Mouse (Mus musculus): ENCODE results near the gene 2610301B20Rik.
A peak's percentile ranks its signal among the peaks of the same experiment; 100 is the strongest.
"Not testable (repeated sequence)": the region's sequence is repeated elsewhere in the genome, so short reads cannot be mapped to it uniquely, and the experiment has no call there.

Gene 2610301B20Rik

DNA sequence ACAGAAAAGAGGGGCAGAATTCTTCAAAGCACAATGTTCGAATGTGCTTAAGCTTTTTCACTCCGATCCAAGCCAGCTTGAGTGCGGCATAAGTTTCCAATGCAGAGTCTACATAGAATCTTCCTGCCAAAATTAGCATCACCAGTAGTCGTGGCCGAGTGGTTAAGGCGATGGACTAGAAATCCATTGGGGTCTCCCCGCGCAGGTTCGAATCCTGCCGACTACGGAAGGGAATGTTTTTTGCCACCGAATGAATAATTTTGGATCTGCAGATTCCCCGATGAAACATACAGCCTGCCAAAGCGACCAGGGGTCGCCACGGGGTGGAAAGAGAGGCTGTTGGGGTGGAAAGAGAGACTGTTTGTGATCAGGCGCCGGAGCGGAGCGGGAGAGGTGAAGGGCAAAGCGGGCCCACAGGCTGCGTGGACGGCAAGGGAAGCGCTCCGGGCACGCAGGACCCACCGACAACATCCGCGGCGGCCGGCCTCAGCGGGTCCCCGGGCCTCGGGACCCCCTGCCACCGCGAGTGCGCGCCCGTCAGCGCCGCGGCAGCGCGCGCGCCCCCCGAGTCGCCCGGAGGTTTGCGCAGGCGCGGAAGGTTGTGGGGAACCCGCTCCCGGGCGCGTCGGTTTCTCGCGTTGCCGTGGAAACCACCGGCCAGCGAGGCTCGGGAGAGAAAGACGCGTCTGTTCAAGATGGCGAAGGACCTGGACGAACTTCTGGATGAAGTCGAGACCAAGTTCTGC is at the start of gene 2610301B20Rik:
TSS of gene 2610301B20Rik (plus strand) at position 579 of the 746 bp plus-strand sequence.
- DNase-seq (ENCODE audit: low spot score) = peak; percentile 95

DNA sequence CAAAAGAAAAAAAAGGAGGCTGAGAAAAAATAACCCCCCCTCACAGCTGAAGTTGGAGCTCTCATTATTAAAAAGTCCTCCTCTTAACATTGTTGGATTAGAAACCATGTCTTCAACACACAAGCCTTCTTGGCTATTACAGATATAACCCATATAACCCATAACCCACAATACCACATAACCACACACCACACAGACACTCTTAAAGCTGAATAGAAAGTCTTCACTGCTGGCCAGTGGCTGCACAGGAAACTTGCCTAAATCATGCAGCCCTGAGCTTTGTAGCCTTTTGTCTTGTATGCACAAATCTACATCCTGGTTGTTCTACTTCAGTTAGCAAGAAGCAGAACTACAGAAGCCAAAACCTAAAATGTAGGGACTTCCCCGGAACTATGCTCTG is 41.0 kb upstream of the 2610301B20Rik start:
- no peak for DNase-seq (ENCODE audit: low spot score)

DNA sequence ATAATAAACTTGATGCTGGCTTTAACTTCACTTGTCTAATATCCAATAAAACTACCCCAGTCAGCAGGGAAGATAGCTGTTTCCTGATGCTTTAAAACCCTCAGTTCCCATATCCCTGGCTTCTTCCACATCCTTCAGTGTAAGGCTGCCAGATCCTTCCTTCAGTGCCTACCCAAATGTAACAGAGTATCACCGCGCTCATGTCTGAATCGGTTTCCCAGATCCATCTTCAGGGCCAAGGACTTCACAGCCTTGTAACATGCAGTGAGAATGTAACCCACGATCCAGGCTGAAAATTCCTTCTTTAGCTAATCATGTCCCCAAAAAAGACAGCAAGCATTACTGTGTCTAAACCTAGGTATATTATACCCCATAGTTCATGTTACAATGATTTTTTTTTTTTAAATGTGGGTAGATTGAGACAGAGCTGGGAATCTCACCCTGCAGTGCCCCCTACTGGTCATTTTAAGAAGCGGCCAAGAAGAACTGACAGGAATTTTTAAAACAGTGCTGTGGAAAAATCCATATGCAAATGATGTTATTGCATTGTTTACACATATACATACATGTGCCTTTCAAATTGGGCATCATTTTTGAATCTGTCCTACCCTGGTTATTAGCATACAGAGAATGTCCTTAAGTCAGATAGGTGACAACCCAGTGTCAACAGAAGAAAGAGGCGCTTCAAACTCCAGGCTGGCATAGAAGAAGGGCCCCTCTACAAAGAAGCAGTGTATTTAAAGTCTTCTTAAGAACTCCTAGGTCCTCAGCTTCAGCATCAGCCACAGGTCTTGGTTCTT is 38.8 kb upstream of the 2610301B20Rik start:
- peak; percentile 48 for DNase-seq (ENCODE audit: low spot score)

DNA sequence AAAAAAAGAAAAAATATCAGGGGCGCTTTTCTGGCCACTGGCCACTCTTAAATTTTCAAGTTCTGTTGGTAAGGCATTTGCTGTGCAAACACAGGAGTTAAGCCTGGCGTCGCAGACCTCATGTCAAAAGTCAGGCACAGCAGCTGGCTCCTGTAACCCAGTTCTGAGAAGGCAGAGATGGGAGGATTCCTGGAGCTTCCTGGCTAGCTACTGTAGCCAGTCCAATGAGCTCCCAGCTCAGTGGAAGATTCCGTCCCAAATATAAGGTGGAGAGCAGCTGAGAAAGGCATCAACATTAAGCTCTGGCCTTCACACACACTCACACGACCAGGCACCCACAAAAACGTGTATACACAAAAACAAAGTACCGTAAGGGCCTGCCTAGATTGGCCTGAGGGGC is 28.4 kb upstream of the 2610301B20Rik start:
- no peak for DNase-seq (ENCODE audit: low spot score)

DNA sequence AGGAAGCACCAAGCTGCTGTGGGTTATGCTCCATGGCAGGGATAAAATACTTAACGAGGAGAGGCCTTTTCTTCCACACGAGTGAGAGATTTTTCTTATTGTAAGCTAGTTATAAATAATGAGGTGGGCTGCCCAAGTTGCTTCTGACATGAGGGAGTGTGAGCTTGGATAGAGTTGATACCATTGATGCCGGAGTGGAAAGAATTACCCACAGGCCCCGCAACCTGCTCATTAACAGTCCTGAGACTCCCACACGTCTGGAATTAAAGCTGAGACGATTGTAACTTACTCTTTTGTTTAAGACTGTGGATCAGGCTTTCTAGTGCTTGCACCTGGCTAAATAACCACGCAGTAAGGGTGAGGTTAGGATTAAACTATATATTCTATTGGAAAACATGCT is 24.5 kb upstream of the 2610301B20Rik start:
- no peak for DNase-seq (ENCODE audit: low spot score)

DNA sequence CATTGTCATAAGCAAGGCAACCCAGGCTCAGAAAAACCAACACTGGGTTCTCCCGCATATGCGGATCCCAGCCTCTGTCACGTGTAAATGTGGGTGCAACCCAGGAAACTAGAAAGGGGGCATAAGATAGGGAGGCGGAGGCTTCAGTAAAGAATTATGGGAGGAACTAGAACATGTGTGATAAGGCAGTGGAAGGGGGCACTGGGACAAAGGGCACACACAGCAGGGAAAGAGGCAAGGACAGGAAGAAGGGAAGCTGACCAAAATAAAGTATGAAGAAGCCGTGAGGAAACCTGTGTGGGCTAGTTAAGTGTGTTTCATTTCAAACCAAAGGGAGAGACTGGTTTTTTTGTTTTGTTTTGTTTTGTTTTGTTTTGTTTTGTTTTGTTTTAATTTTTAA is 23.3 kb upstream of the 2610301B20Rik start:
- no peak for DNase-seq (ENCODE audit: low spot score)

DNA sequence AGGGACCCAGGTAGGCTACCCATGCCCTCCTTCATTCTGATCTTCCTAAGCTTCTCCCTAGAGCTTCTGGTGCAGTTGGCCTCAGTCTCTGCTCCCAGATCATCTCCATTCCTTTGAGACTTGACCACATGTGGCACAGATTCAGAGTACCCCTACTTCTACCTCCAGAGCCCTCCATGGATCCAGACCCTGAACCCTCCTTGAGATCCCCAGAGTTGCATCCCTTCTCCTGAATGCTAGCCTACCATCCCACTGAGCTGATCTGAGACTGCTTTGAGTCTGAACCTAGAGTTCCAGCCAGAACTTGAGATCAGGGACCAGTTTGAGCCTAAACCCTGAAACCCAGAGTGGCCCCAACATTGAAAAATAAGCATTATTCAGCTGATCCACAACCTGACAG is 15.1 kb upstream of the 2610301B20Rik start:
- DNase-seq (ENCODE audit: low spot score) = no peak

DNA sequence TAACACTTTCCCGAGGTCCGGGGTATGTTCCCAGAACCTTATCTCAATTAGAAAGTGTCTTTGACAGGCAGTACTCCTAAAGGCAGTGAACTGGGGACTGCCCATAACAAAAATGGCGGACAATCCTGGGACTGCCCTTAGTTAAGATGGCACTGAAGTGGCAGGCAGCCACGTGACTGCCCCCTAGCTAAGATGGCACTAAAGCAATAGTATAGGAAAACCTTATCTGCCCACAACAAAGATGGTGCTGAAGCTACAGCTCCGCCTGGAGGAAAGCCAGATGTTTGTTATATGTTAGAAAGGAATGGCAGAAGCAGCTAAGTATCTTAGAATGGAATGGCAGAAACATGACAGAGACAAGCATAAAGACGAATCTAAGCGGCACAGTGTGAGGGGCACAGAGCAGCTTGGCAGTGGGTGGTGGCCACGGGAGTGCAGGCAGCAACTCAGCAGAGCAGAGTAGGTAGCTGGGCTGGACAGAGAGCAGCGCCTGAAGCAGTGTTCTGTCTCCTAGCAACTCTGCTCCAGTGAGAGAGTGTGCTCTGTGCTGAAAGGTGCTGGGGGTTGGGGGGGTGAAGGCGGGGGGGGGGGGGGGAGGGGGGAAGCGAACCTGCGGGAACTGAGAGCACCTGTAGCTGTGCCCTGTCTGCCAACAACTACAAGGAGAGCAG is 14.3 kb upstream of the 2610301B20Rik start:
- peak; percentile 26 for DNase-seq (ENCODE audit: low spot score)

DNA sequence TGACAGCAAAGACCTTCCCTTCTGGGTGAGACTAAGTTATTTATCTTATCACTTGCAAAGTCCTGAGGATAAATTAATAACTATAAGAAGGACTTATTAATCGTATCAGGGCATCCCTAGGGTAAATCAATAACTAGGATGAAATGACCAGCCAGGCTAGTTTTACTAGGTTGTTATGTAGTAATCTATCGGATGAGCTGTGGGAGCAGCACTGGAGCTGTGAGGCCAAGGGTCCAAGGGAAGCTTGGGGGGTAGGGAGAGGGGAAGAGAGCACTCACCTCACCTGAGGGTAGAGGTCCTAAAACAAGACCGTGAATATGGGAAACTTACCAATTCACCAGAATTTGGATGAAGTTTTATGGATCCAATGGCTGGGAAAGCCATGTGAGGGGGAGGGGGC is 13.5 kb upstream of the 2610301B20Rik start:
- no peak for DNase-seq (ENCODE audit: low spot score)

DNA sequence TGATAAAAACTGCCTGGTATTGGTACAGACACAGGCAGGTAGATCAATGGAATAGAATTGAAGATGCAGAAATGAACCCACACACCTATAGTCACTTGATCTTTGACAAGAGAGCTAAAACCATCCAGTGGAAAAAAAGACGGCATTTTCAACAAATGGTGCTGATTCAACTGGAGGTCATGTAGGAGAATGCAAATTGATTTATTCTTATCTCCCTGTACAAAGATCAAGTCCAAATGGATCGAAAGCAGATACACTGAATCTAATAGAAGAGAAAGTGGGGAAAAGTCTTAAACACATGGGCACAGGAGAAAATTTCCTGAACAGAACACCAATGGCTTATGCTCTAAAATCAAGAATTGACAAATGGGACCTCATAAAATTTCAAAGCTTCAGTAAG is 11.4 kb upstream of the 2610301B20Rik start:
- not testable (repeated sequence) for DNase-seq (ENCODE audit: low spot score)

DNA sequence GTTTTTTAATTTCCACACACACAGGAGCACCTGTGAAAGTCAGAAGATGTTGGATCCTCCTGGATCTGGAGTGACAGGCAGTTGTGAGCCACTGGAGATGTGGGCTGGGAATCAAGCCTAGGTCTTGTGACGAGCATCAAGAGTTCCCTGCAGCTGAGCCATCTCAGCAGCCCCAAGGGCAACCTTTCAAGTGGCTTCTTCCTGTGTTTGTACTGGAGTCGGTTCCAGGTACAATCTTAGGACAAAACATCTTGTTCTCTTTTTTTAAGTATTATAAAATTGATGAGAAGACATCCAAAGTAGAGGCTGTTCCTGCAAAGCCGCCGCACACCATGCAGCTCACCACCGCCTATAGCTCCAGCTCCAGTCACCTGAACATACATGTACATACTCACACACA is 2.1 kb upstream of the 2610301B20Rik start:
- no peak for DNase-seq (ENCODE audit: low spot score)

DNA sequence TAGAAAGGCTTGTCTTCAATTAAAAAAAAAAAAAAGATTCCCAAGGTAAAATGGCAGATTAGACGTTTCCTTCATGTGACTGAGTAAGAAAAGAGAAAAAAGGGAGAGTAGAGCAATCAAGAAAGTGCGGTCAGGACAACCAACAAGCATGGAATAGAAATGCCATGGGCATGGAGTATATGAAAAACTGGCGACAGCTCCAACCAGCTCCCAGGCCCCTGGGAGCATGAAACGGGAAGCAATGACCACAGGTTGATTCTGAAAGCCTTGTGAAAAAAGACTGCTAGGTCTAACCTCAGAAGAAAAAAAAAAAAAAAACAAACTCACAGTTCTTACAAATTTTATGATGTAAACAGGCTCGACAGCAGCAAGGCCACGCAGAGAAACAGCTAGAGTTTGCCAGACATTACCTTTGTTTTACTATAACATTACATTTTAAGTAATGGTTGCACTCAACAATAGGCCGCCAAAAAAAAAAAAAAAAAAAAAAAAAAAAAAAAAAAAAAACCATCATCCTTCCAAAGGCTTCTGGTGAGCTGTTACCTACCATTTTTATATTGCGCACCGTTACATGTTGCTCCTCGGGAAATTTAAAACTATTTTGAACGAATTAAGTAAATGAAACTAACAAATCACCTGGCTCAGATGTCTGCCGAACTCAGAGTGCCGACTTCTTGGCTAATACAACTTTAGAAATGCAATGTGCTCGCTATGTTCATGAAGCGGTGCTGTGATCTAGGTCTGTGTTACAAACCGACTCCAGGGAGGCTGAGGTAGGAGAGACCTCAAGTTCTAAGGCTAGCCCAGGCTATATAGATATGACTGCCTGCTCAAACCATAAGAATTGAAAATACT is 1.4 kb upstream of the 2610301B20Rik start:
- DNase-seq (ENCODE audit: low spot score) = no peak

DNA sequence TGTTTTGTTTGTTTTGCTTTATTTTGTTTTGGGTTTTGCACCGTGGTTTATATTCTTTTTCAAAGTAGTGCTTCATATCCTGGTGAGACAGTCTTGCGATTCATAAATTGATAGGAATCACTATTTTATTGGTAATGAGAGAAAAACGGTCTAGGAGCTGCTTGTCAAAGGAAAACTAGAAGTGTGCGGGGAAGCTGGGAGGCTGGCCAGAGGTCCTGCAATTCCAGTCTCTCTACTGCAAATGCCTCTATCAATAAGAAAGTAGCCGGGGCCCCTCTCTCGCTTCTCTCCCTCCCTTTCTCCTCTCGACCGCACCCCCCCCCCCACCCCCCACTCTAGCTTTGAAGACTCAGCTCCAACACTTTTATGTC is 764 bp upstream of the 2610301B20Rik start:
- no peak for DNase-seq (ENCODE audit: low spot score)

DNA sequence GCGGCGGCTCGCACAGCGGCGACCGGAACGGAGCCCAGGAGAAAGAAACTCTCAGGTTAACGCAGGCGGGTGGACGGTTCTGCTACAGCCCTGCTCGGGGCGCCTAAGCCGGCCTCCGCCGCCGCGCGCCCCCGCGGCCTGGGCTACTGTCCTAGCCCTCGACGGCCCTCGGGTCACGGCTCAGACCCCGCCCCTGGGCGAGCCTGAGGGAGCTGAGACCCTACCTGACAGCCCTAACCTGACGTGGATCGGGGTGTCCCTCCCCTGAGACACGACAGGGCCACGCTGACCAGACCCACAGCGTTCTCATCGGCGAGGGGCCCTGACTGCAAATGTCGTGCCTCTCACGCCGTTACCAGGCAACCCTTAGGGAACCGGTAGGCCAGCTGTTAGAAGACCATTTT is 422 bp downstream of the 2610301B20Rik start:
- peak; percentile 51 for DNase-seq (ENCODE audit: low spot score)

DNA sequence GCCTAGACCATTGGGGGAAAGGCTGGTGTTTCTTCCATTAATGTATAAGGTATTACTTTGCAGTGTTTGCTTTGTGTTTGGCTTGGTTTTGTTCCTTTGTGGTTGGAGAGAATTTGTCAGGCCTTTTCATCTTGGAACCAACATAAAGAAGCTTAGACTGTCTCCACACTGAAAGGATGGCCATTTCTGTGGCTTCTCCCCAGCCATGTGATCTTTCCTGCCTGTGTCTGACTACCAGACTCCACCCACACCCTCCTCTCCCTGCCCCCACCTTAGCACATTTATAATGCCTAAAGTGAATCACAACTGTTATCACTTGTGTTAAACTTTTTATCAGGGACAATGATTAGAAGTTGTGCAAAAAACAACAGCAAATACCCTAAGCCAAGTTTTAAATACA is 1.1 kb downstream of the 2610301B20Rik start:
- peak; percentile 26 for DNase-seq (ENCODE audit: low spot score)

DNA sequence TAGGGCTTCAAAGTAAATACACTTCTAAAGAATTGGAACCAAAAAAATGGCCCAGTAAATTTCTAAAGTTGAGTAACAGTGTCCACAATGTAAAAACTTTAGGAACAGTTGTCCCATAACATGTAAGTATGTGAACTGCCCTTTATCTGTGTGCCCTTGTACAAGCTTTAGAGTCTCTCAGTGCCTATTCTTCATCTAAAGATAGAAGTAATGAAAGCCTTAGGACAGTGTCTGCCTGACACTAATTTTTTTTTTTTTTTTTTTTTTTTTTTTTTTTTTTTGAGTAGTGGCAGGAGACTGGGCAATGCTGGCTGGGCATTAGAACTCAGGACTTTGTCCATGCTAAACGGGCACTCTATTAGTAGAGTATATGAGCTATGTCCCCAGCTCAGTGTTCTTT is 2.8 kb downstream of the 2610301B20Rik start:
- DNase-seq (ENCODE audit: low spot score) = no peak

DNA sequence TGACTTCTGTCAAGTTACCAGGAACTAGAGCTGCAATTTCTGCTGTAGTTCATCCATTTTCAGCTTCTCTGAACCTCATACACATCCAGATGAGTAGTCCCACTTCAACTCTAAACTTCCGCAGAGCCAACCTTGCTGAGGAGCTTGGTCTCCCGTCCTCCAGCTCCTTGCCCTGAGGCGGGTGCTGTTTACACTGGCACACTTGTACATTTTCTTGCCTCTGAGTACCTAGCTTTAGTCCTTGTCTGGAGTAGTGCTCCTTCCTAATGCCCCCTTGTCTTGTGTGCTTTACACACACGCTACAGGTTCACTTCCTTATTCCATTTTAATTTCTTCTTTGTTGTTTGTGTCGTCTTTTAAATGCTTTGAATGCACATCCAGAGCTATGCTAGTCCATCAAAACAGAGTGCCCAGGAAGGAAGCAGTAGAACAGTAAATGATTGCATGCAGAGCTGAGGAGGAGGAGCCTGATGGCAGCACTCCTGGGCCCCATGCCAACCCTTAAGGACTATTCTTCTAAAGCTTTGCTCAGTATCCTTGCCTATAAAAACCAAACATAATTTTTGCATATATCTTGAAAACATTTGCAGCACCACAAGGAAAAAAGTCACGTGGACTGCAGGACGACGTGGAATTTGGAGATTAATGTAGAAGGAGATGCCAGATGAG is 9.6 kb downstream of the 2610301B20Rik start:
- DNase-seq (ENCODE audit: low spot score) = no peak

DNA sequence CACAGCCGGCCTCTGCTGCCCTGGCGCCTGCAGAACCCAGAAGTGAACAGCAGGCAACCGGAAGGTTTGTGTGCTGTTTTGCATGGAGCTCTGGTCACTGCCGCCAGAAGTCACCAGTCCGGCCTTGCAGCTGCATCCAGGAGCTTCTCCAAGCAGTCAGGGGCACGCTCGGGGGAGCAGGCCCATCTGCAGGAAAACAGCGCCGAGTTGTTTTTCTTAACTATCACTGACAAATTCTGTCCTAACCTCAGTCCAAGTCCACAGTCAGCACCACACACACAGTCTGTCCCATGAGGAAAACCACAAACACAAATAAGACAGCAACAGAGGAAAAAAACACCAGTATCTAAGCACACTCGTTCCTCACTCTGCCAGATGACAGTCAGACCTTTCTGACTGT is 14.5 kb downstream of the 2610301B20Rik start:
- DNase-seq (ENCODE audit: low spot score) = no peak

DNA sequence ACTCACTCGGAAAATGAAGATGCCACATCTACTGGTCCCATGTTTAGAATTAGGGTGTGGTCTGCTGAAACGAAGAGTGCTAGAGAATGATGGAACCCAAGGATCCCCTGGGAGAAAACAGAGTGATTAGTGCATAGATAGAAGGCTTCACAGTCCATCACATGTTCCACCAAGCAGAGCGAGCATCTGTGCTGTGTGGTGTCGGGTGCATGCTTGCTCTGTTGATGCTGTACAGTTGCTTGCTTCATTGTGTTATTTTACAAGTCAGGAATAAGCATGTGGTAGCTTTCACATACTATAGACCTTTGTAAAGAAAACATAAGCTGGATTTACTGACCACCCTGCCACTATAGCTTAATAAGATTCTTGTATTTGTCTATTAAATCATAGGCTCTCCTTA is 22.0 kb downstream of the 2610301B20Rik start:
- DNase-seq (ENCODE audit: low spot score) = no peak

DNA sequence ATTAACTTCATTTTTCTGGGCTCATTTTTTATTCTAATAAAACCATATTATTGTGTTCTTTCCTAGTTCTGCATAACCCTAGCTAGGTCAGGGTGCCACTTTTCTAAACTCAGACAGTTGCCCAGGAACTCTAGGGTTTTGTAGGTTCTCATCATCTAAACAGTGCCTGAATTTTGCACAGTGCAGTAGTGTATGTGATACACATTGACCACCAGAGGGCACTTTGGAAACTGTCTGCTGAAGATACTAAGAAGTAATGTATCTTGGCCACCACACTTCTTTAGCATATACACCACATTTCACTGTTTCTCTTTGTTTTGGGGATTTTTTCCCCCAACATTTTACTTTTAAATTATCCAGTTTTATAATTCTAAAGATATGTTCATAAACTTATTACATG is 22.6 kb downstream of the 2610301B20Rik start:
- DNase-seq (ENCODE audit: low spot score) = no peak

DNA sequence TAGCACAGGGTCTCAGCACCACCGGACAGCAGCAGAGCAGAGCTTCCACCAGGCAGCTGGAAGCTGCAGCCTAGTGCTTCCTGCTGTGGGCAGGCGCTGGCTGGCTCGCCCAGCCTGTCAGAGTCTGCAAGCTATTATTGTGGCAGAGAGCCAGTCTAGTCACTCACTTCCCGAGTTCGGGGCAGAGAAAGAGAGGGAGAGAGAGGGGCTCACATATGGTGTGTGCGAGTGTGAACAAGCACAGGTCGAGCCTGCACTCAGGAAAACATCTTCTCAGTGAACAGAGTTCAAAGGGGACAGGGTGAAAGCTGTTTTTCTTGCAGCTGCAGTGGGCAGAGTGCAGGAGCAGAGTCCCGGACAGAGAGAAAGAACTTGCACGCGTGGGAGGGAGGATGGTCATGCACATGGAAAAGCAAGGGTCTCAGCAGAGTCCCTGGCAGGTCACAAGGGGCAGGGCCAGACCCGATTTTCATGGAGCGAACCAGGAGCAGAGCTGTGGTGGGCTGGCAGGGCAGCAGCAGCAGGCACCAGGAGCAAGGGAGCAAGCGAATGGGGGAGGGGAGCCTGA is 31.0 kb downstream of the 2610301B20Rik start:
- no peak for DNase-seq (ENCODE audit: low spot score)
